Mouse (Mus musculus) erythroblast, adult 5-6 weeks (primary cell): ENCODE results near the gene Olfr403. TPM values are rescaled to one million over a fixed set of nuclear protein-coding genes. Genes with fewer than 3 reads are reported as not detected.
"Not testable (repeated sequence)": the region's sequence is repeated elsewhere in the genome, so short reads cannot be mapped to it uniquely, and the experiment has no call there.

Experiments
- ATAC-seq: replicated peaks from 2 replicates; pipeline ENCODE4 v1.8.0; 2016; ENCODE audit warnings: moderate number of reproducible peaks, mild to moderate bottlenecking, moderate TSS enrichment, inconsistent platforms; ENCODE audit not compliant: poor library complexity, low FRiP score, severe bottlenecking
- total RNA-seq, 2 experiments: library from RNA; stranded (forward) in 1 of 2; stranded (reverse) in 1 of 2; fragments of 150-400 nt in 1 of 2; fragments of 200-764, 138-1000 nt in 1 of 2; gene quantifications; 2 replicates each; pipeline versions ENCODE4 v1.2.3 to v1.2.4; 2015 to 2017; ENCODE audit warnings: low replicate concordance in 2 of 2

Gene Olfr403
- not detected in 2 replicates for total RNA-seq (2015; ENCODE audit: low replicate concordance)
- not detected in 2 replicates for total RNA-seq (2017; ENCODE audit: low replicate concordance)

DNA sequence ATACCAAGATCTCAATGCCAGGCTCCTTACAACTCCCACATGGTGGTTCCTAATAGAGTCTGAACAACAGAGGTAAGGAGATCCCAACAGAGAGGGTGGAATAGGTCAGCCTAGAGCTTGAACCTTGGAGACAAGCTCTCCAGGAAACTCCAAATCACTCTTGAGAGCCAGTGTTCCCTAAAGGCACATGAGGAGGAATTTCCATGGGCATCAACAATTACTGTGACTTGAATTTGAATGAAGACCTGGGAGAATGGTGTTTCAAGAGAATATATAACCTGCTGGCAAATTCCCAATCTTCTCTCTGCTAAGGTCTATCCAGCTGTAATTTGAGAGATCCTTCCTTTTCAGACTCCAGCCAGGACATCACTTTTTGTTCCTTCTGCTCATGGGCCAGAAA, at the start of gene Olfr403:
TSS of gene Olfr403 (plus strand) at position 301 of the 400 bp plus-strand sequence.
- ATAC-seq: no peak

DNA sequence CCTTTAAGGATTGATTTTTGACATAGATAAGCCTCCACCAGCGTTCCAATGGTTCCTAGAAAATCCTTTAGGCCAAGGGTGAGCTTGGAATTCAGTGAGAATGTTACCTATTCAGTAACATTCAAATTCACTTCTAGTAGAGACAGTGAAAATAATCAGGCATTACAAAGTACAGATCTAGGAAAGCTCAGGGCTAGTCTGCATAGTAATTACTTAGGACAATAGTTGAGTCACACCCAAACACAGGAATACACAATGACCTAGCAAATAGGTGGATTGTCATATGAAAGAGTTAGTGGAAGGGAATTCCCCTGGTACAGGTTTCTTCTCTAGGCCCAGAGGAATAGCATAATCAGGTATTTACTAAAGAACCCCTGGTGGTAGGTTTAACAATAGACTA, 46.0 kb upstream of the Olfr403 start:
- not testable (repeated sequence) for ATAC-seq

GRCm38 (mm10) chr11:74145866-74146265, 40.2 kb upstream of the Olfr403 start:
- no peak for ATAC-seq

DNA sequence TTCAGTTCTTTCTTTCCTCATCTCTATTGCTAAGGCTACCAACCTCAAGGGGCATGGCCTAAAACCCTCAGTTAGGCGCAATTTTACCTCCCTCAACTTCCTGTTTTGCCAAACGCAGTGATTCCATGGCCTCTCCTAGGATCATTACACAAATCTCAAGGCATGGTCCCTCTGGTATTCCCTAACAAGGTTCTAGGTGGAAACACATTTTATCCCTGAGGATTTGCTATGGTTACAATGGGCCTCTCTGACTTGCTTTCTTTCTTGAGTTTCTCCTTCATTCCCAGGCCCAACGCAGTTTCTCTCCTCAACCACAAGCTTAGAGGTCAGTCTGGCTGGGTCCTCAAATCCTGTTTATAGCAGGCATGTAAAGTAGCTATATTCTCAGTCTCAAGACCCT, 32.8 kb upstream of the Olfr403 start, which contains the start of gene Olfr402:
TSS of gene Olfr402 (plus strand) at position 301 of the 400 bp plus-strand sequence.
- ATAC-seq: no peak

GRCm38 (mm10) chr11:74168771-74169170, 17.3 kb upstream of the Olfr403 start:
- no peak for ATAC-seq

DNA sequence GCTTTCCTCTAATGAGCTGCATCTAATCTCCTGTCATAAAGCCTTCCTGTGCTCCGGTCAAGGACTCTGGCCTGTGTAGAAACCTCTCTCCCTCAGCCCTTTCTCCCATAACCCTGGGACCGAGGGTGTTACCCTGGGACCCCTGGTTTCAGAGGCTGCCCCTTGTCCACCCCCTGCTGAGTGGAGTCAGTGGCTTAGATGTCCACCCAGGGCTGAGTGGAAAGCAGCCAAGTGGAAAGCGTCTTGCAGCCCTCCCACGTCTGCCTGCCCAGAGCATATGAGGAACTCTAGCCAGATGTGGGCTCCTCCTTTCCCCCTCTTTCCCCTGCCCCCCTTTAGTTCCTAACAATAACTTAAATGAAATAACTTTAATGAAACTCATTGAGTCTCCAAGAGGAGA, 2.9 kb upstream of the Olfr403 start:
- no peak for ATAC-seq

- ATAC-seq: no peak
Observed at GRCm38 (mm10) chr11:74183745-74184144, 2.3 kb upstream of the Olfr403 start.

DNA sequence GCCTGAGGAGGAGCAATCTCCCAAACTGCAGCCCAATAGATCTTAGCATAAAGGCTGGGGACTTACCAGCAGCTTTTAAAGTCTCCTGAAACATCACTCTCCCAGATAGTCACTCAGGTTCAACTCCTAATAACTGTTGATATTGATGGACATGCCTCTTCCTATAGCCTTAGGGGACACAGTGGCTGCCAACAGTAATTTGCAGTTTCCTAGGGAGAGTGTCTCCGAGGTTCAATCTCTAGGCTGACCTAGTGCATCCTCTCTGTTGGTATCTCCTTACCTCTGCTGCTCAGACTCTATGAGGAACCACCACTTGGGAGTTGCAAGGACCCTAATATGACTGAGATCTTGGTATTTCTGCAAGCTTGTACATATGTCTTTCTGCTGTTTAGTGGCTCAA, 25.2 kb downstream of the Olfr403 start, which contains the start of gene Olfr43:
TSS of gene Olfr43 (minus strand) at position 101 of the 400 bp plus-strand sequence.
- ATAC-seq: no peak

DNA sequence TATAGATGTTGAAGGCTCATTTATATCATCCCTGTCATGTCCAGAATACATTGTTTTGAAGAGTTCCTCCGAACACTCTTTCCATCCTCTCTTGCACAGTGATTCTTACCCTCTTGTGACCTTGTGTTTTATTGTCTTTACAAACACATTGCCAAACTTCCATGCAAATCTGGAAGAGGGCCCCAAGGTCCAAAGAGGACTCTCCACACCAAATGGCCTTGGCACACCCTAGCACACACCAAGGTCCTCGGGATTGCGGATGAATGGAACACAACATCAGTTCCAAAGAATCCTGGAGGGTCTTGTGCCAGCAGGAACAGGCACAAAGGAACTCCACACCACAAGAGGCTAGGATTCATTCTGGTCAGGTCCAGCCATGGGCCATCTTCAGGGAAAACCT, 55.2 kb downstream of the Olfr403 start:
- no peak for ATAC-seq

Other genes starting within 250 kb of the Olfr403 start
- not detected in 2 replicates for gene Olfr23, start 249.6 kb upstream of the Olfr403 start, total RNA-seq (2015; ENCODE audit: low replicate concordance)
- not detected in 2 replicates for gene Olfr23, start 249.6 kb upstream of the Olfr403 start, total RNA-seq (2017; ENCODE audit: low replicate concordance)
- not detected in 2 replicates for gene Olfr397, start 225.4 kb upstream of the Olfr403 start, total RNA-seq (2015; ENCODE audit: low replicate concordance)
- gene Olfr397, start 225.4 kb upstream of the Olfr403 start, total RNA-seq (2017; ENCODE audit: low replicate concordance): 0.28 TPM in 1 of 2 replicates, not detected in the other
- not detected in 2 replicates for gene Olfr398, start 195.8 kb upstream of the Olfr403 start, total RNA-seq (2015; ENCODE audit: low replicate concordance)
- gene Olfr398, start 195.8 kb upstream of the Olfr403 start, total RNA-seq (2017; ENCODE audit: low replicate concordance): not detected in 2 replicates
- not detected in 2 replicates for gene Olfr139, start 129.7 kb upstream of the Olfr403 start, total RNA-seq (2015; ENCODE audit: low replicate concordance)
- not detected in 2 replicates for gene Olfr139, start 129.7 kb upstream of the Olfr403 start, total RNA-seq (2017; ENCODE audit: low replicate concordance)
- gene Olfr399, start 129.6 kb upstream of the Olfr403 start, total RNA-seq (2015; ENCODE audit: low replicate concordance): not detected in 2 replicates
- gene Olfr399, start 129.6 kb upstream of the Olfr403 start, total RNA-seq (2017; ENCODE audit: low replicate concordance): not detected in 2 replicates
- gene Zfp616, start 116.3 kb upstream of the Olfr403 start, total RNA-seq (2015; ENCODE audit: low replicate concordance): not detected in 2 replicates
- not detected in 2 replicates for gene Zfp616, start 116.3 kb upstream of the Olfr403 start, total RNA-seq (2017; ENCODE audit: low replicate concordance)
- gene Olfr401, start 72.5 kb upstream of the Olfr403 start, total RNA-seq (2015; ENCODE audit: low replicate concordance): not detected in 2 replicates
- gene Olfr401, start 72.5 kb upstream of the Olfr403 start, total RNA-seq (2017; ENCODE audit: low replicate concordance): not detected in 2 replicates
- gene Olfr402, start 32.7 kb upstream of the Olfr403 start, total RNA-seq (2015; ENCODE audit: low replicate concordance): not detected in 2 replicates
- gene Olfr402, start 32.7 kb upstream of the Olfr403 start, total RNA-seq (2017; ENCODE audit: low replicate concordance): not detected in 2 replicates
- not detected in 2 replicates for gene Olfr43, start 25.1 kb downstream of the Olfr403 start, total RNA-seq (2015; ENCODE audit: low replicate concordance)
- gene Olfr43, start 25.1 kb downstream of the Olfr403 start, total RNA-seq (2017; ENCODE audit: low replicate concordance): not detected in 2 replicates
- not detected in 2 replicates for gene Olfr406, start 73.6 kb downstream of the Olfr403 start, total RNA-seq (2015; ENCODE audit: low replicate concordance)
- not detected in 2 replicates for gene Olfr406, start 73.6 kb downstream of the Olfr403 start, total RNA-seq (2017; ENCODE audit: low replicate concordance)
- gene Olfr59, start 97.5 kb downstream of the Olfr403 start, total RNA-seq (2015; ENCODE audit: low replicate concordance): not detected in 2 replicates
- not detected in 2 replicates for gene Olfr59, start 97.5 kb downstream of the Olfr403 start, total RNA-seq (2017; ENCODE audit: low replicate concordance)
- gene Olfr410, start 151.8 kb downstream of the Olfr403 start, total RNA-seq (2015; ENCODE audit: low replicate concordance): not detected in 2 replicates
- 0.09 and 0.56 TPM in 2 replicates for gene Olfr410, start 151.8 kb downstream of the Olfr403 start, total RNA-seq (2017; ENCODE audit: low replicate concordance)
- not detected in 2 replicates for gene Olfr411, start 166.4 kb downstream of the Olfr403 start, total RNA-seq (2015; ENCODE audit: low replicate concordance)
- gene Olfr411, start 166.4 kb downstream of the Olfr403 start, total RNA-seq (2017; ENCODE audit: low replicate concordance): not detected in 2 replicates
- not detected in 2 replicates for gene Olfr412, start 175.8 kb downstream of the Olfr403 start, total RNA-seq (2015; ENCODE audit: low replicate concordance)
- gene Olfr412, start 175.8 kb downstream of the Olfr403 start, total RNA-seq (2017; ENCODE audit: low replicate concordance): not detected in 2 replicates